Mouse (Mus musculus) megakaryocyte, embryonic 14.5 days (primary cell): ENCODE measurements around the gene Sept8.

ENCODE experiments used
- FLI1 ChIP-seq: IDR thresholded peaks from 2 replicates; pipeline ENCODE4 v1.6.1; 2012; ENCODE audit warnings: low read length, inconsistent platforms, mixed read lengths
- GATA1 ChIP-seq: IDR thresholded peaks from 3 replicates; pipeline ENCODE4 v1.6.1; 2012; ENCODE audit warnings: mixed read lengths, low read length, inconsistent platforms, borderline replicate concordance

DNA sequence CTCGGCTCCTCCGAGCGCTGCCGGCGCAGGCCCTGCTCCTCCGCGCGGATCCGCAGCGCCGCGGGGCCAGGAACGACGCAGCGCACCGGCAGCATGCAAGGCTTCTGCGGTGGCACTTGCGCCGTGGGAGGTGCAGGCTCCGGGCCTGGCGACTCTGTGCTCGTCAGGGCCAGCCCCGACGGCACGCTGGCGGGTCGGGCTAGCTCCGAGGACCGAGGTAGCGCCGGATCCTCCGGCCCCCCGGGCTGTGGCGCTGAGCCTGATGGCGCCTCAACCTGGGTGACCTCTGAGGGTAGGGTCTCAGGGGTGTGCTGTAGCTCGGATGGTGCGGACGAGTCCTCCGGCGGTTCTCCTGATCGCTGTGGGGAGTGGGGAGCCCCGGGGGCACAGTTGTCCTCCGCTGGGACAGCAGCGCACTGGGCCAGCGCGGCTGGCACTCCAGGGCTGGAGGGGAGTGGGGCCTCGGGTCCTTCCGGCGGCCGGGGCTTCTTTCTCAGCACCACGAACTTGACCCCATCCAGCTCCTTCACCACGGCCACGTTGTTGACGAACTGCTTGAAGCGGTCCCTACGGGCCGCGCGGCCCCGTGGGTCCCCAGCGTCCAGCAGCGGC lies 39.8 kb upstream of the Sept8 start:
- TF ChIP-seq GATA1 (no peak), FLI1 (no peak)
